Mouse (Mus musculus): ENCODE results near the gene Ubl7.

GRCm38 (mm10) chr9:57956196-57956837 lies 45.5 kb downstream of the Ubl7 start:
- TF ChIP-seq GATA1 (IDR thresholded peaks at IDR 0.05; ENCODE audit: low read length) (no peak), TAL1 (IDR thresholded peaks at IDR 0.05; ENCODE audit: low read length) (no peak)
